Mouse (Mus musculus): ENCODE results near the gene Trub1.

The Trub1 gene

GRCm38 (mm10) chr19:57452492-57453217, at the start of gene Trub1:
Gene Trub1, plus strand, starts transcription at chr19:57452912.
- in situ Hi-C loops (cut with MboI, MseI), result loop anchor here (5.0 kb wide), 1 partner anchor 40 kb away; no protein-coding TSS in a partner anchor

DNA sequence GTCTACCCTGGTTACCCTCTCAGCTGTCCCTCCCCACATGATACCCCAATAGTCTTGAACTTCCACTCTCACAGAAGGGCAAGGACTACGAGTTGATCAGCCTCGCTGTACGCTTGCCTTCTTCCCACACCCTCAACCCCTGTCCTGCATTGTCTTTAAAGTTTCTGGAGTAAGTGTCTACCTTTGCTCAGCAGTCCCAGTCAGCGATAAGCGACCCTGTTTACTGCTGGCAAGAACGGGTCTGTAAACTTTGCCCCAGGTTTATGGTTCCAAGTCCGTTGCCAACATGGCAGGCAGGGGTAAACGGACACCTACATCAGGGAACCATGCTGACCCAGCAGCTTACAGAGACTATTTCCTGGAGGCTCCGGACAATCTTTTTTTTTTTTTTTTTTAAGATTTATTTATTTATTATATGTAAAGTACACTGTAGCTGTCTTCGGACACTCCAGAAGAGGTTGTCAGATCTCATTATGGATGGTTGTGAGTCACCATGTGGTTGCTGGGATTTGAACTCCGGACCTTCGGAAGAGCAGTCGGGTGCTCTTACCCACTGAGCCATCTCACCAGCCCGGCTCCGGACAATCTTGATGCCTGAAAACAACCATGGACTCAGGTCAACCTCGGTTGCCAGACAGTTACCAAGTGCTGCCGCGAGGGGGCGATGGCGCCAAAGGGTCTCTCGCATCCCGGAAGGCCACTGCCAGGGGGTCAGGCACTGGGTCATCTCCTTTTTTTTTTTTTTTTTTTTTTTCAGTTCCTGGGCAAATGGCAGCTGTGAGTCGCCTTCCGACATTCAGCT, 48.8 kb upstream of the Trub1 start:
- in situ Hi-C loops (cut with MboI, MseI), result loop anchor here (5.0 kb wide), 1 partner anchor 243 kb away; no protein-coding TSS in a partner anchor

GRCm38 (mm10) chr19:57404502-57404848, 48.2 kb upstream of the Trub1 start:
- in situ Hi-C loops (cut with MboI, MseI), result loop anchor here (5.0 kb wide), 1 partner anchor 243 kb away; no protein-coding TSS in a partner anchor

DNA sequence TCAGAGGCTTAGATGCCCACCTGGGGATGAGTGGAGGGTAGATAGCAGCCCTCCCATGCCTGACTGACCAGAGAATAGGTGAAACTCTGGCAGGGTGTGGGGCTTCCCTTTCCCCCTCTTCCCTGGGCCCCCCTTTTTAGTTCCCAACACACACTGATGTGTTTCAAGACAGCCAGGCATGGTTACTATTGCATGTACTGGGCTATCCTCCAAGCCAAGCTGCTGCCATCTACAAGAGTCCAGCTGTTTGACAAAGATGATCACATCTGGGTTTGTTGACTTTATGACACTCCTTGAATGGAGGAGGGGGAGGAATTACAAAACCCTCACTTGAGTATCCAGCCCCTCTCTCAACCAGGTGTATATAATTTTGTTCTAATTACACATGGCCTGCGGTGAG, 44.8 kb upstream of the Trub1 start:
- in situ Hi-C loops (cut with MboI, MseI), result no loop called here

DNA sequence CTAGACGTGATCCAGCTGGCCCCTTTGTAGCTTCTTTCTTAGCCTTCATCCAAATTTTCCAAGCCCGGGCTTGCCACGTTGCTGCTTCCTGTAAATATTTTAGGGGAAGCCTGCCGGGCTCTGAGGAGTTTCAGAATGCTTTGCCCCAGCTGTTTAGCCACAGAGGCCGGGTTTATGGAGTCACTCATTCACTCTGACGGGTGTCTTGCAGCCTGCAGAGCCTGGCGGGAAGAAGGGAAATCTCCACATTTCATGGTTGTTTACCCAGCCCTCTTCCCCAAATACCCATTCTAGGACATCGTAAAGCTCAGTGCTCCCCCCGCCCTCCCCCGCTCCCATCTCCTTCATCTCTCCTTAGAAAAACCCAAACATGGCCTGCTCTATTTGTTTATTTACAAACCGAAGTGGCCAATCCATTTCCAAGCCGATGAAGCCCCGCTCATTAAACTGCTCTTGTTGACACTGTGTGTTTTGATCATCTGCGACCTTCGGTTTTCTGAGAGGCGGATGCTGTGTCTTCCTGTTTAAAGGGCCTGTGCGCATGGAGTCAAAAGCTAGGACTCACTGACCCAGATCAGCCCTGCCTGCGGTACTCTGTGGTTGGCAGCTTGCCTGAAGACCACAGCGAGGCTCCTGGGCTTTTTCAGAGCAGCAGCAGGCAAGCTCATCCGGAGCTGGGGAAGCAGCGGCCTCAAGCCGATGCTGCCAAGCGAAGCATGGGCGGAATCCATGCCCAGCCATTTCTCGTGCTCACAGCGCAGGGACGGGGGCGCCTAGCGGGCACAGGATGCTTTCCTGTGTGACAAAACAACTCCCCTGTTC, 41.1 kb upstream of the Trub1 start:
- in situ Hi-C loops (cut with MboI, MseI), result loop anchor here (5.0 kb wide), 1 partner anchor 41 kb away; the partner anchor contains the start of gene Trub1

- in situ Hi-C loops (cut with MboI, MseI), result loop anchor here (5.0 kb wide), 1 partner anchor 39 kb away; the partner anchor contains the start of gene Trub1
Measured at GRCm38 (mm10) chr19:57413170-57413569, 39.5 kb upstream of the Trub1 start.

DNA sequence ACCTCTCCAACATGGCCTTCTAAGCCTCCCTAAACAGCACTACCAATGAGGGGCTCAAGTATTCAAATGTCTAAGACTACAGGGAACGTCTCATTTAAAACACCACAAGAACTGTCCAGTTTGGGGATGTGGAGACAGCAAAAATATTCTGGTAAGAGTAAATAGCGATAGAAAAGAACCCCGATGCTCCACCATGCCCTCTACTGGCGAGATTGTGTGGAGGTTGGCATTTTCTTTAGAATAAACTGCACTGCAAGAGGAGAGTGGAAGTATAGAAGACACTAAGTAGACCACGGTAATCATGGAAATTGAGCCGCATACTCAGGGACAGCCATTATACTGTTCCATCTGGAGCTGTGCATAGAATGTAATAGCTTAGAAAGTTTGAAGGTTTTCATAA, 38.8 kb upstream of the Trub1 start:
- in situ Hi-C loops (cut with MboI, MseI), result loop anchor here (5.0 kb wide), 1 partner anchor 38 kb away; the partner anchor contains the start of gene Trub1

DNA sequence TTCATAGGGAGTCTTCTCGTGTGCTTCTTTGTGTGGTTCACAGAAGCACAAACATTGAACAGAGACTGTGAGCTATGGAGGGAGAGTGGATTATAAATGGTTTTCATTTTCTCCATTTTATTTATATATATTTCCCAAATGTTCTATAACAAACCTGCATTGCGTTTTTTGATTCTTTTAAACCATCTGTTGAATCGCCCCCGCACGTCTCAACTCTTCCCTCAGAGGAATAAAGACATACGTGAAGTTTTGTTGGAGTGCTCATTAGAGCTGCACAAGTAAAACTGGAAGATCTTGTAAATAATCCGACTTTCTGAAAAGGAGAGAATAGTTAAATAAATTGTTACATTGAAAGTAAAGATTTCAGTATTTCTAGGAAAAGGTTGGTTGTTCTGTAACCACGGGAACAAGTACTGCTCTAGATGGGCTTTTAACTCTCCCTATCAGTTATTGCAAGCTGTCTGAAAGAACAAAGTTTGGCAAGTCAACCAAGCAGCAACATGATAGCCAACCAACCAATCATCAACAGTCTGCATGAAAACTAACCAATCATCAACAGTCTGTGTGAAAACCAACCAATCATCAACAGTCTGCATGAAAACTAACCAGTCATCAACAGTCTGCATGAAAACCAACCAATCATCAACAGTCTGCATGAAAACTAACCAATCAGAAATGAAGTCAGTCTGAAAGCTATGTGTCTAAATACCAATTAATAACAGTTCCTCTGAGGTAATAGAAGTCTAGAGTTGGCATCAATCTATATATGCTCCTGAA, 37.5 kb upstream of the Trub1 start:
- in situ Hi-C loops (cut with MboI, MseI), result no loop called here

DNA sequence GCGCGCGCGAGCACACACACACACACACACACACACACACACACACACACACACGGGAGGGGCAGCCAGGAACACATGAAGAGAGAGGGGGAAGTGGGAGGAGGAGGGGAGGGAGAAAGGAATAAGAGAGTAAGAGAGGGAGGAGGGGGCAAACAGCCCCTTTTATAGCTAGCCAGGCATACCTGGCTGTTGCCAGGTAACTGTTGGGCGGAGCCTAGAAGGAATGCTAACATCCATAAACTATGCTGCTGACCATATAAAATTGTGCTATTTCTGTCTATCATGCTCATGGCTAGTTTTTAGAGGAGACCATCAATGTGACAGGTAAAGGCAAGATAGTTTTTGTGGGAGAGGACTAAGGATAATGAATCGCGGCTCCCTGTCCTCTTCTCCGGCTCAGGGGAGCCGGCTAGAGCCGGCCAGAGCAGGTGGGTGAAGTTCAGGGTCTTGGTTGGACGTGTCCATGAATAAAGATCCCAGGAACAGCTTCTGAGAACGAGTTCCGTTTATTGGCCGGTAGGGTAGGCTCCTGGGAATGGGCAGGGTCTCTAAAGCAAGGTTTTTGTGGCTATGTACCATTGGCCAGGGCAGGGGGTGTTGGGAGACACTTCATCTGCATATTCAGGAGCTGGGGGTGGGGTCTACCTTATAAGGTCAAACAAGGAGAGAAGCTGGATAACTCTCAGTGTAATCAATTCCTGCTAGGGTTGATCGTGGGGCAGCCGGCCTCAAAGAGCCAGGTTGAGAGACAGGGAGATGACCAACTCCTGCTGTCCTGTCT, 34.7 kb upstream of the Trub1 start:
- in situ Hi-C loops (cut with MboI, MseI), result no loop called here

DNA sequence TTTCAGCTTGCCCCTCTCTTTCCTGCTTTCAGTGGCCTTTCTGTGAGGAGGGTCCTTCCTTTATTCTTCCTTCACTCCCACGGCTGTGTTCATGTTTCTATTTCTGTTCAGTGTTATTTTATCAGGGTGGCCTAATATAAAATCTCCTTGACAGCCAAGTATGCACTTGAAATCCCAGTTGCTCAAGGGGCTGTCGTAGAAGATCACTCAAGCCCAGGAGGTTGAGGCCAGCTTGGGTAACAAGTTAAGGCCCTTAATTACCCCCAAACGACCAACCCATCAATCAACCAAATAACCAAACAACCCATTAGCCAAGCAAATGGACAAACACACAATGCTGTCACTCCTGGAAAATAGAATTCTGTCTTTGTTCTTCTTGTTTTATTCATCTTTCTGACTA, 29.3 kb upstream of the Trub1 start:
- in situ Hi-C loops (cut with MboI, MseI), result no loop called here

DNA sequence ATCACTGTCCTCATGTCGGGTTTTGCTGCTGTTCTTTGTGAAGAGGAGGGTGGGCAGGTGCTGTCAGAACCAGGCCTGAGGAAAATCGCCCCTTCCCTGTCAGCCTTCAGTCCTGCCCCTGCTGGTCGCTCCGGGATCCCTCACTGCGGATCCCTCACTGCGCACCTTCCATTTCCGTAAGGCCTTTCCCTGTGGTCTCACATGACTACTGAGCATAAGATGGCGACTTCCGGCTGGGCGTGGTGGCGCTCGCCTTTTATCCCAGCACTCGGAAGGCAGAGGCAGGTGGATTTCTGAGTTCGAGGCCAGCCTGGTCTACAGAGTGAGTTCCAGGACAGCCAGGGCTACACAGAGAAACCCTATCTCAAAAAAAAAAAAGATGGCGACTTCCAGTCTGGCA, 27.4 kb upstream of the Trub1 start:
- in situ Hi-C loops (cut with MboI, MseI), result no loop called here

DNA sequence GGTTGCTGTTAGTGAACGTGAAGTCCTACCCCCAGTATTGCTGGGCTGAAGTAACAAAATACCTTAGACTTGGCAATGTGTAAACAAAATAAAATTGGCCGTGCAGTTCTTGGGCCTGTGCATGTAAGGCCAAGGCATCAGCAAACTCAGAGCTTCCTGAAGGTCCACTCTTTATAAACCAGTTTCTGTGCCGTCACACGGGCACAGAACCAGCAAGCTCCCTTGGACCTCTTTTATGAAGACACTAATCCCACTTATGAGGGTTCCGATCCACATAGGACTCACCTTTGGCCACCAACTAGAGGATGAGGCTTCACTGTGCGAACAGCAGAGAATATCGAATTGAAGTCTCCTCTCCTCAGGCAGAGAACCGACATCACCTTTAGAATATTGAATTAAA, 25.9 kb upstream of the Trub1 start:
- in situ Hi-C loops (cut with MboI, MseI), result no loop called here

DNA sequence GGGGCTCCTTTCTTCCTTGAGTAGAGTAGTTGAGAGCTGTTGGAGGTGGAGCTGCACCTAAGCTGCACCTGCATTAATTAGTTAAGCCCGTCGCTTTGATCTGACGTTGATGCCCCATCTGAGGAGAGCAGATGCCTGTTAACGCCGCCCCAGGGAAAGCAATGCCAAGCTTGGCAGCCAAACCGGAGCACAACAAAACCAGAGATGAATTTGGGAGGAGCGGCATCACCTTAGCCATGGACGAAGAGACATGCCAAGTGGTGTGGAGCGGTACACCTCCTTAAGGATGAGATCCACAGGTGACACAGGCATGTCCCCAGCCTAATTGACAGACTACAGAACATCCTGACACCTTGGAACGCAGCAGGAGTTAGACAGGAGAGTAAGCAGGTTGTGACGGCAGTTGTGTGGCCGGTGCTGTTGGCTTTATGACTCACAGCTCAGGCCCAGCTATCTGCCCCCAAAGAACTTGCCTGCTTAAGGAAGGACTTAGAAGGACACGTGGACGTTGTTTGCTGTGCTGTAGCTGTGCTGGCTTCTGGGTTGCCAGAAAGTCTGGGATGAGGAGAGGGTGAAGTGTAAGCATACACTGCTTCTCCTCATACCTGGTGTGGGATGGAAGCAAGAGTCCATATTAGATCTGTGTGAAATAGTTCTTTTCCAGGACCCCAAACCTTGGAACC, 24.8 kb upstream of the Trub1 start:
- in situ Hi-C loops (cut with MboI, MseI), result no loop called here

DNA sequence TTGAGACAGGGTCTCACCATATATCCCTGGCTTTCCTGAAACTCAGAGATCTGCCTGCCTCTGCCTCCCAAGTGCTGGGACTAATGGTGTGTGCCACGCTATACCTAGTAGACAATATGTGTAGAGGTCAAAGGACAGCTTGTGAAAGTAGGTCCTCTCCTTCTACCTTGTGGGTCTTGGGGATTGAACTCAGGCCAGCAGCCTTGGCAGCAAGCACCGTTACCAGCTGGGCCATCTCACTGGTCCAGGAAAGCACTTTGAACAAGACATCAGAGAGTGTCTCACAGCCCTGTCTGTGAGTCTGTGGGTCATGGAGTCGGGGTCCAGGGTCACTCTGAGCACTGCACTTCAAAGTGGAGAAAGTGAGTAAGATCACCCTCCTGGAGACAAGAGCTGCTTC, 24.1 kb upstream of the Trub1 start:
- in situ Hi-C loops (cut with MboI, MseI), result no loop called here

- in situ Hi-C loops (cut with MboI, MseI), result no loop called here
Measured at GRCm38 (mm10) chr19:57429926-57430325, 22.8 kb upstream of the Trub1 start.

DNA sequence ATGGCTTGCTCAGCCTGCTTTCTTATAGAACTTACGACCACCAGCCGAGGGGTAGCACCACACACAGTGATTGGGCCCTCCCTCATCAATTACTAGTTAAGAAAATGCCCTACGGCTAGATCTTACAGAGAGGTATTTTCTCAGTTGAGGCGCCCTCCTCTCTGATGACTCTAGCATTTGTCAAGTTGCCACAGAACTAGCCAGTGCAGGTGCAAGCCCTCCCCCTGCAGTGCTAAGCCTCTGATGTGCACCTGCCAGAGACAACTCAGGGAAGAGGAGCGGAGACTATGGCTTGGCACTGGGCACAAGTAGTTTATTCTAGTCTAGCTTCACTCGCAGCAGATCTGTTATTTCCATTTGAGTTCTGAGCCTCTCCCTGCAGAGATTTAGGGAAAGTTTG, 21.2 kb upstream of the Trub1 start:
- in situ Hi-C loops (cut with MboI, MseI), result no loop called here

- in situ Hi-C loops (cut with MboI, MseI), result no loop called here
Measured at GRCm38 (mm10) chr19:57434024-57434423, 18.7 kb upstream of the Trub1 start.

GRCm38 (mm10) chr19:57436586-57437021, 16.1 kb upstream of the Trub1 start:
- in situ Hi-C loops (cut with MboI, MseI), result no loop called here

DNA sequence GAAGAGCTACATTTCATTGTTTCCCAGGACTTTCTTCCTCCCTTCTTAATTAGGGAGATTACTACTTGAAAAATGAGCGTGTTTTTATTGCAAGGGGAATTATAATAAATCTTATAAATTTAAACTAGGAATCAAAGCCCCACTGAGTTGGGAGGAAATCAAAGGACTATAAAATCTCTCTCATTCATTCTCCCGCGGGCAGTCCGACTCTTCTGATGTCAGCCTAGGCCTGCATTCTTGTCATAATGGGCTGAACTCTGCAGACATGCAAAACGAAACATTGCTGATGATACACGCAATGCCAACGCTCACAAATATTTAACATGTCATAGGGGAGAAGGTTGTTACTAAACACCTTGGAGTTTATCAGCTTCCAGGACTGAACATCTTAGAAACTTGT, 15.7 kb upstream of the Trub1 start:
- in situ Hi-C loops (cut with MboI, MseI), result no loop called here

GRCm38 (mm10) chr19:57439296-57439695, 13.4 kb upstream of the Trub1 start:
- in situ Hi-C loops (cut with MboI, MseI), result no loop called here

All from T-helper 1 cell (primary cell).